Mouse (Mus musculus) adrenal gland, postnatal 25 days (tissue): ENCODE measurements at regions not wholly inside any gene's neighbourhood (a gene's known extent, or its start where the extent isn't known, plus 50 kb on each side); places are given as distances from the start of the nearest gene placed in this dataset.

Experiments used
- DNase-seq: peaks from one replicate; pipeline ENCODE4 v3.0.0; 2021; ENCODE audit warnings: mixed read lengths

DNA sequence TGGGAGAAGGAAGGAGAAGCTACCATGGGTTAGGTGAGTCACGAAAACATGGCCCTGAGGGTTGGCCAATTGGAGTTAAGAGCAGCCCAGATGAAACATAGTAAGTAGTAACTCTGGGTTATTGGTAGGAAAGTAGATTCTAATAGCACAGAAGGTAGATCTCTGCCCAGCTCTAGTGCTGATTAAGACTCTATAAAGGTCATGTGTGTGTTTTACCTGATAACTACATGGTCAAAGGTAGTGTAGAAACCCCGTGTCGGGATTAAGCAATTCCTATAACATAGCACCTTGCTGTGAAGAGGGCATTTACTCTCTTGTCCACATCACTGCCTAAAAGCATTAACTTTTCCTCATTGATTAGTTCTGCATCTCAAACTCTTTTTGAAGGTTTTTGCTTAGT lies 89.0 kb upstream of the Fam241a start:
- DNase-seq = no peak

DNA sequence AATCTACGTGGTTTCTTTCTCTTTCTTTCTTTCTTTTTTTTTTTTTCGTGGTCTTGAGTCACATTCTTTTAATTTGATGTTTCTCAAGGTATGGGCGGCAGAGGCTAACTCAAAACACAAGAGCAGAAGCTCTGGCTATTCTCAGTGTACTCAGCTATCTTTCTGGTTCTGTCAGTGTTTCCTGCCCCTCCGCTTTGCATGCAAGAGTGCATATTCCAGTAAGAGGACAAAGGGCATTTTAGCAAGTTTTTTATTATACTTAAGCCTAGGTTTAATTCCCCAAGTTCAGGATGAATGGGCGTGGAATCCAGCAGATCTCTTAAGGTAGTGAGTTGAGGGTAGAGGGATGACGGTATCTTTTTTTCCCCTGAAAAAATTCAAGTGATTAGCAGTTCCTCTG lies 81.1 kb upstream of the Fam241a start:
- DNase-seq = no peak

DNA sequence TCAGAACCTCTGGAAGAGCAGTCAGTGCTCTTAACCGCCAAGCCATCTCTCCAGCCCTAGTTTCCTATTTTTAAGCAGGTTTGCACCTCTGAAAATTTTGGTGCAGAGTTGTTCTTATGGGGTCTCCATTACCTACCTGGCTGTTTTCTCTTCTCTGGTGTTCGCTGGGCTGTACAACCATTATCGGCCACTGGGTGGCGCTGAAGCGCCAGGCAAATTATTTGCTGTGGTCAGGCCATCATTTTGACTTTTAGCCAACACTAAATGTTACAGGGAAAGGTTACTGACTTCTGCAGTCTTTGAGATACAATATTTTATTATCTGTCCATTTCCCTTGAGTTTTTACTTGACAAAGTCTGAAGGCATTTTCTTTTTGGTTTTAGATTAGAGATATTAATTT lies 74.8 kb upstream of the Fam241a start:
- DNase-seq = peak; percentile 72

DNA sequence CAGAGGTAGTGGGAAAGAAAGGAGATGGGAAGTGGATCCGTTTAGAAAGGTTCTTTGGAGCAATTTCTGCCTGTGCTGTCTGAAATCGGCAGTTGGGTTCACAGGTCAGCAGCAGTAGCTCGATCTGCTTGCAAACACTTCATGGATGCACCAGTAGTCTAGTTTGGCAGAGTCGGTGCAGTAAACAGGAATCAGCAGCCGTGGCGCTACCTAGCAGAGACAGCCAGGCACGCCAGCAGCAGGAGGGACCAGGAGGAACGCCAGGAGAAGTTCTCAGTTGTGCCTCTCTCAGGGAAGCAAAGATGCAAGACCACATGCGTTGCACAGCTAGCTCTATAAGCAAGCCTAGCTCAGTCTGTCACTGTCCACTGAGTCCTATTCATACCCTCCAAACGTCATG lies 71.0 kb upstream of the Fam241a start:
- DNase-seq = no peak

DNA sequence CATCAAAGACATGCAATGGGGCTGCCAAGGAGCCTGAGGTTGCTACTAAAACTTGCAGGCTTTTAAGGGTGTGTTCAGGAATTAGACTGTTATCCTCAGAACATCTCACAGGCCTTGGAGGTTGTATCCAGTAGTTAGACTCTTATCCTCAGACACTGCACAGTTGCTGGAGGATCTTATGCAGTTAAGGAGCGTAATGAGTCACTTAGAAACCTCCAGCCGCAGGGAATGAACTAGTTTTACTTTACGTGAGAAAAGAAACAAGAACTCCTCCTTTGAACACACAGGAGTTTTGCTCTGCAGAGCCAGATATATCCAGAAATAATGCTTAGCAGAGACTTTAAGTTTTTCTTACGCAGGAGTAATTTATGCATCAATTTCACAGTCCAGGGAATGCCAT lies 70.1 kb upstream of the Fam241a start:
- no peak for DNase-seq

DNA sequence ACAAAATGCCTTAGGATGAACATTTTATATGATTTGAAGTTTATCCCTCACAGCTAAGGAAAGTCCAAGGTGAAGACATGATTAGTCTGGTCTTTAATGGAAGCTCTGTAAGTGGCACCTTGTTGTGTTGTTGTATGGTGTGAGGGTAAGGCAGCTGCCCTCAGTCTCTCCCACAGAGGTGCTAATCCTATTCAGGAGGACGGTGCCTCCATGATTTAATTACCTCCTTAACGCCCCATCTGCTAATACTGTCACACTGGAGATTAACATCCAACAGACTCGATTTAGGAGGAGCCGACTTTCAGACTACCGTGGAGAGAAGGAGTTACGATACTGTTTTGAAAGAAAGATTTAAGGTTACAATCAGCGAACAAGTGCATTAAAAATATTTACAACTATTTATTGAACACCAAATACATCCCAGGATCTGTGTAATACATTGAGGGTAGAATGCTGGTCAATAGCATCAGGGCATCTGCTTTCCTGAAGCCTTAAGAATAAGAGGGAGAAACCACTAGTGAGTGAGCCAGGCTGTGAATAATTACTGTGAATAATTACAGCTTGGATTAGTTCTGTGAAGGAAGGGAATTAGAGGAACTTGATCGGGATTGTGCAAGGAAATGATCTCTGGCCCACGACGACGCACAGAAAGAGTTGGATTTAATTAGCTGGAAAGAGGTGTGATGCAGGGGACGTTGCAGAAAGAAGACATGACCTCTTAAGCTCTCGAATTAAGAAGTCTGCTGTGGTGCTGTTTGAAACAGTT lies 63.0 kb upstream of the Fam241a start:
- no peak for DNase-seq

DNA sequence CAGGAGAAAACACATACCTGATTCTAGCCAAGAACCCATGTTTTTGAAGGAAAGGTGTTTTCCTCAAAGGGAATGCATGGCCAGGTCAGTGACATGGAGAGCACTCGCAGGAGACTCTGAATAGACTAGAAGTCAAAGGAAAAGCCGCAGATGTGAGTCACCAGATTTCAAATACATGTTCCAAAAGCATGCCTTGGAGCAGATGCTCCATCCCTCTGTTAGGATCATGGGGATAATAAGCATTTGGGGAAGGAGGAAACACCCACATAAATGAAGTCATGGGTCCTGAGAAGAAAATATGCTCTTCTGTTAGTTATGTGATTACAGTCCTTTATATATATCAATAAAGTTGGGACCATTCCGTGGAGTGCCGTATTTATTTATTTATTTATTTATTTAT lies 58.7 kb upstream of the Fam241a start:
- DNase-seq = no peak

DNA sequence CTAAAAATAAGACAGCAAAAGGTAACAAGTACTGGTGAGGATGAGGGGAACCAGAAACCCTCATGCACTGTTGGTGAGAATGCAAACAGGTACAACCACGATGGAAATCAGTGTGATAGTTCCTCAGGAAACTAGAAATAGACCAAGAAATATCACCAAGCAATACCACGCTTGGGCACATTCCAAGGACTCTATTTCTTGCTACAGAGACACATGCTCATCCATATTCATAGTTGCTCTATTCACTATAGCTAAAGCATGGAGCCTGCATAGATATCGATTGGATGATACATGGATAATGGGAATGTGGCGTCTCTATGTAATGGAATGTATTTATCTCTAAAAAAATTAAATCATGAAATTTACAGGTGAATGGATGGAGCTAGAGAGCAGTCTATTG lies 57.5 kb upstream of the Fam241a start:
- DNase-seq = no peak

DNA sequence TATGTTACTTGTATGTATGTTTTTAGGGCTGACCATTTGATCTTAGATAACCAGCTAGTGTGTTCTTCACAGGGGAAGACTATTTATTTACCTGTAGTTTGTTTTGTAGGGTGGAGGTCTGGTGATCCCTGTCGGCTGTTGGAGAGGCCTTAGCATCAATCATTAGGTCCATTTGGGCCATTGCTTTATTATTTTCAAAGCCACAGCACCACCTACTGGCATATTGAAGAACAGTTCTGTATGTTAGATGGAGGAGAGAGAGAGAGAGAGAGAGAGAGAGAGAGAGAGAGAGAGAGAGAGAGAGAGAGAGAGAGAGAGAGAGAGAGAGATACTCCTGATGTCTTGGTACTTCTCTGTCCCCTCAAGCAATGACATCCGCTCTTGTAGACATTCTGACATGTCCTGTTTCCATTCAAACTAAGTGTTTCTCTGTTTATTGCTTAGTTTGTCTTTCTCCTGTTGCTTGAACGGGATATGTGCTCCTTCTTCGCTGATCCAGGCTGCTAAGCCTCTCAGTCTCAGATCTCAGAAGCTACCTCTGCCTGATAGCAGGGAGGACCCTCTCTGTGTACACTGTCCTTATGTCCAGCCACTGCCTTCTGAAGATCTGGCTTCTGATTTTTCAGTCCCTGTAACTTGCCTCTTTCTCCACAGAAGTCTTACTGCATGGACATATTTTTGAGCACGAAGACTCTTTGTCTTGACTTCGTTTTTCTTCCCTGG lies 52.9 kb upstream of the Fam241a start:
- DNase-seq = no peak

DNA sequence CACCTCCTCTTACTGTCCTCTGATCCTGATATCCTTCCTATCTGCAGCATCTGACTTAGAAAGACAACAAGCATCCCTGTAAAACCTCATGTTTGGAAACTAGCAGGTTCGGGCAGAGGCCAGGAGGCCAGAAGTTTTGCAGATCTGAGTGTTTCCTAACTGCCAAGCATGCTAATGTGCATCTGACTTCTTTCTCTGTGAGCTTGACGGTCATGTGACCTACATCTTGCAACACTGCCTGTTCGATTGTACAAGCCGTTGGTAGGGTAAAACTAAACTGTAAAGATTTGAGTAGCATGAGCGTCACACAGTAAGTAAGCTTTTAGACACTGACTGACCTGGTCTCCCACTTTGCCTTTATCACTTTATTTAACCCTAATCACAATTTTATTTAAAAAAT lies 52.2 kb upstream of the Fam241a start:
- no peak for DNase-seq
